Mouse (Mus musculus): ENCODE measurements around the gene Nln. TPM values are rescaled to one million over a fixed set of nuclear protein-coding genes. Genes with fewer than 3 reads are reported as not detected.

The Nln gene
- 10 to 100 TPM; 19.9 to 25.7 TPM for total RNA-seq (2021)

GRCm38 (mm10) chr13:104109288-104109815 is at the start of gene Nln, which contains the start of gene Sgtb:
Gene Nln (minus strand): TSS chr13:104109614.
Gene Sgtb (plus strand): TSS chr13:104109741.
- DNase-seq = peak; percentile 75 to 76

GRCm38 (mm10) chr13:104155686-104156085 is 46.3 kb upstream of the Nln start:
- no peak for DNase-seq

GRCm38 (mm10) chr13:104155106-104155505 is 45.7 kb upstream of the Nln start:
- DNase-seq = no peak

DNA sequence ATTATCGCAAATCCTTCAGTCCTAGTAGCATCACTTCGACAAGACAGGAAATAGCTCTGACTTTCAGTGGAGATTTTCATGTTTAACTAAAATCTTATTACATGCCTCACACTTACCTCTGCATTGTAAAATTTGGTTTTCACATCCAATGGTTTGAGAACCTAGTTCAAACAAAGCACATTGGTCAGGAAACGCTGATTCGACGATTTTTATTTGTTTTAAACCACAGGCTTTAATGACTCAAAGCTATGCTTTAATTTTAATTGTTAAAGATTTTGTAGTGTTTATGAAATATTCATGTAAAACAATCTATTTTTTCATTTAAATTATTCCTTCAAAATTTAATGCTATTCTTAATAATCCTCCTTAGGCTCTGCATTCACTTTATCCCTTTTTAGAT is 44.8 kb upstream of the Nln start:
- no peak for DNase-seq

DNA sequence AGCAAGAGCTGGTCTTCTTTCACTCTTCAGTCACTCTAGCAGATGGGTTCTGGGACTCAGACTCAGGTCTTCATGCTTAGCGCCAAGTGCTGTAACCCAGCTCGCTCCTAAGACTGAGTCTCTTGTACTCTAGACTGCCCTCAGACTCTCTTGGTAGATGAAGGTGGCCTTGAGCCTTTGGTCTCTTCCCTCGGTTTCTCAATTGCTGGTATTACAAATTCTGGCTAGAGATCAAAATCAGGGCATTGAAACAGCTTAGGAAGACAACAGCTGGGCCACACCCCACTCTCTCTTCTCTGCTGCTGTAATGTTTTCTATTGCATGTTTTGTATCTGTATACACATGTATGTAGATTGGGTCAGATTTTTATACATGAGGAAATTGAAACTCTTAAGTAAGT is 36.2 kb upstream of the Nln start:
- DNase-seq = no peak

DNA sequence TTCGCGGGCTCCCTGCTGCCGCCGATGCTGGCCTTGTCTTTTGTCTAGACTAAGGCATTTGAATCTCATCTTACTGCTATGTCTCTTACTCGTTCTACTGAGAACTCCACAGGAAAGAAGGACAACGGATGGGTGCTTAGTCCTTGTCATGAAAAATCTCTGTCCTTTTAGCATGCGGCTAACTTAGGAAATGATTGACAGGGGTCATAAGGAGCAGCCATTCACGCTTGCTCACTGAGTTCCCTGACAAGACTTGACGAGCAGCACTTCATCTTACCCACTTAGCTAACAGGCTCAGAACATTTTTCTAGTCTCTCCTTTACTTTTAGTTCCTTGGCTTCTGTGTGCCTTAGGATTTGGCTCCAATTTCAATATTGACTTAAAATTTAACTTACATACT is 35.5 kb upstream of the Nln start:
- DNase-seq = no peak

DNA sequence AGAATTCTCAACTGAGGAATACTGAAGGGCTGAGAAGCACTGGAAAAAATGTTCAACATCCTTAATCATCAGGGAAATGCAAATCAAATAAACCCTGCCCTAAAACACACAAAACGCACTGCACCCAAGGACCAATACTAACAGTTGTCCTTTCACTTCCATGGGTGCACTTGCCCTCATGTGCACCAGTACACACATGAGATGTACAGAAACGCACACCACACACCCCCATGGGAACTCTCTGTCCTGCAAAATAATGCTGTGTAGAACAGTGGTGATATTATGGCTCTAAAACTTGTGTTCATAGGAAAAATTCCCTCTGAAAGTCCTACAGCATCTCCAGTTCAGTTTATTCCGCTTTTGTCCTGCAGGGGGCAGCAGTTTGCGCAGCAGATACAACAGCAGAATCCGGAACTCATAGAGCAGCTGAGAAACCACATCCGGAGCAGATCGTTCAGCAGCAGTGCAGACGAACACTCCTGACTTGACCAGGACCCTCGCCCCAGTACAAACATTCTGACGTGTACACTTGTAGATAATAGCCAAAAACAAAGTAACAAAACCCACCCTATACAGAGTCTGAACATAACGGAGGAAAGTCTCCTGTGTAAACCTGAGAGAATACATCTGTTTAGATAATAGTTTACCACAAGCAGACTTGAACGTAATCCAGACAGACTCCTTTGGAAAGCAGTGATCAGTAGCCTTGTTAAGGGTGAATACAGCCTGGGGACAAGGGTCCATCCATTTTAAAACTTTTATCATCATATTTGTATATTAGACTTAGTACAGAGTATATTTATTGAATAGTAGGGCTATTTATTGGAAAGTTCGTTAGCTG is 30.2 kb upstream of the Nln start:
- peak; percentile 66 to 72 for DNase-seq

- no peak for DNase-seq
These were observed 25.2 kb upstream of the Nln start for GRCm38 (mm10) chr13:104134510-104135085.

- DNase-seq = no peak
These were observed 23.1 kb upstream of the Nln start for GRCm38 (mm10) chr13:104132561-104132960.

GRCm38 (mm10) chr13:104123662-104124381 is 14.4 kb upstream of the Nln start:
- no peak for DNase-seq

DNA sequence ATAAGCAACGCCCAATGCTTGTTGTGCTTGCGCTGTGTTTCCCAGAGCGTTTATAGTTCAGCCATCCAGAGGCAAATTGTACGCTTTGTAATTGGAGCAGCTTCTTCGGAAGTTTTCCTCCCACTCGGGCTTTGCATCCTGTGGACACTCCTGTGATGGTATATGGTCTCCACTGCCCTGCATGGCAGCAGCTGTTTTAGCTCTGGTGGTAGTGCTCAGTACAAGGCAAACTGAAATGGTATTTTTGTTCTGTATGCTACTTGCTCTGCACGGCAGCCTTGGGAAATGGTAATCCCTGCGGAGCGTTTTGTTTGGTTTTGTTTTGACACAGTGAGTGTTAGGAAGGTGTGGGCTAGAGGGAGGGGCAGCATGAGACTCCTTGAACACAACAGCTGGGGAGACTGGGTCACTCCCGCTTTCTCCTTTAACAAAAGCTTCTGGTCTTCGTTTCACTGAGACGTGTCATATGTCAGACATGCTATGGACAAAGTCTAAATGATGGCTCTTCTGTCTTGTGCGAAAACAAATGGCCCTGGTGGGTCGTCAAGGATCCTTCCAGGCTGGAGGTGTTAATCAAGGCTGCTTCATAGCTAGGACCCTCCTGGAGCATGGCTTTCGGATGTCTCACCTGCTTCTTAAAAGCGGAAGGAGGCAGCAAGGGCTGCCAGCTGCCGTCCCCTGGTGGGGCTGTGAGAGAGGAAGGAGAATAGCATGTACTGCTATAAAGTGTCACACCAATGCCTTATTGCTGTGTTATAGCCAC is 12.8 kb upstream of the Nln start:
- no peak for DNase-seq

- no peak for DNase-seq
These were observed 5.4 kb upstream of the Nln start for GRCm38 (mm10) chr13:104114827-104115226.

DNA sequence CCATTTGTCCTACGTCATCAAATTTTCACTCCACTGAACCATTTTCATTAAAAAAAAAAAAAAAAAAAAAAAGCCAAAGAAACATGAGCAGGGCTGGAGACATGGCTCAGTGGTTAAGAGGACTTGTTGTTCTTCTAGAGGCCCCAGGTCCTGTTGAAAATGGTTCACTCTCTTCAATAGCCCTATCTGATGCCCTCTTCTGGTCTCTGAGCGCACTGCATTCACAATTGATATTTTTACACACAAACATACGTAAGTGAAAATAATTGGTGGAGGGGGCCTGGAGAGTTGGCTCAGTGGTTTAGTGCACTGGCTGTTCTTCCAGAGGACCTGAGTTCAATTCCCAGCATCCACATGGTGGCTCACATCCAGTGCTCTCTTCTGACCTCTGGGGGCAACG is 4.4 kb upstream of the Nln start:
- DNase-seq = no peak

DNA sequence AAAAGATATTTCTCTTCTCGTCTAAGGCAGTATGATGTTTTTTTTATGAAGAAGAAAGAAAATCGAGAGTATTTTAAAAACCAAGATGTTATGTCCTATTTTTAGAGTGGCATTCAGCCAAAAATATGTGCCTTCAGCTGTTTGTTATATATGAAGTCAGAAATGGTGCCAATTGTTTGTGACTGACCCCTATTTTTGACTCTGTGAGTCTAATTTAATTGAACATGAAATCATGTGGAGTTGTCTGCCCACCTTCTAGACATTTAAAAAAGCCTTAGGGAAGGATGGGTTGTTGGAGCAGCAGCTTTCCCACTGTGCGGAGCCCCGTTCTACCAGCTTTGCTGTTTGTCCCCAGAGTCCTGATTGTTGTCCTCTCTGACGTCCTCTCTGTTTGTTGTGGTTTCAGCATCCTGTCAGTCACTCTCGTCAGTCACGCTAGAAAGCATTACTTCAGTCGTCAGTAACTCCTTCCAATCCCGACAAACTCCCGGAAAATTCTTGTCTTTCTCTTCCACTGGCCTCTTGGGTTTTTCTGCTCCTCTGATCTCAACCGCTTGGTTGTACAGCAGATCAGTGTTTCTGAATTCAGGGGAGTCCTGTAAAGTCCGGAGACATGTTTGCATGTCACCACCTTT is 3.0 kb upstream of the Nln start:
- DNase-seq = no peak

- no peak for DNase-seq
These were observed 1.1 kb upstream of the Nln start for GRCm38 (mm10) chr13:104110526-104110925.

- DNase-seq = peak; percentile 56 to 76
These were observed 555 bp upstream of the Nln start for GRCm38 (mm10) chr13:104109816-104110521.

DNA sequence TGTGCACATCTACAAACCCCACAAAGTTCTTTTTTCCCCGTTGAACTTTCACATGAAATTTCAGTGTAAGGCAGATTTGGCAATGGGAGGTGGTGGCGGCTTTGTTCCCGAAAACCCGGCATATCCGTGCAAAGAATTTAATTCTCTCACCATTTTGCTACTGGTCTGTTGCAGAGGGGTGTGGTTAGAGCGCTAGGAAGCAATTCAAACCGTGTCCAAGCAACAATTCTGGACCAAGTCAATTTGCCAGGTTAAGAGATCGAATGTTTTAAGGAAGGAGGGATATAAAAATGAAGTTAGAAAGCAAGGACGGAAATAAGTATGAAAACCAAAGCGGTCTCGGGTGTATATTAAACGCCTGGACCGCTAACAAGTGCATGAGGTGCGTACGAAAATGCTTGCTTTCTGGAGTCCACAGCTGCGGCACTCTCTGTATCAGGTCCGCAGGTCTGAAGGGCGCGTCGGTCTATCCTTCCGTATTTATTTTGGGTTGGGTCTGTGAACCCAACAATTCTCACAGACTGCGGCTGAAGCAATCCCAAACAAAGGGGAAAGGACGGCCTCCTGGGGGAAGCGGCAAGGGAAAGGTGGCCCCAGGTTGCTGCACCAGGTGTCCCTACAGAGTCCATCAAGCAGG is 645 bp downstream of the Nln start:
- no peak for DNase-seq

DNA sequence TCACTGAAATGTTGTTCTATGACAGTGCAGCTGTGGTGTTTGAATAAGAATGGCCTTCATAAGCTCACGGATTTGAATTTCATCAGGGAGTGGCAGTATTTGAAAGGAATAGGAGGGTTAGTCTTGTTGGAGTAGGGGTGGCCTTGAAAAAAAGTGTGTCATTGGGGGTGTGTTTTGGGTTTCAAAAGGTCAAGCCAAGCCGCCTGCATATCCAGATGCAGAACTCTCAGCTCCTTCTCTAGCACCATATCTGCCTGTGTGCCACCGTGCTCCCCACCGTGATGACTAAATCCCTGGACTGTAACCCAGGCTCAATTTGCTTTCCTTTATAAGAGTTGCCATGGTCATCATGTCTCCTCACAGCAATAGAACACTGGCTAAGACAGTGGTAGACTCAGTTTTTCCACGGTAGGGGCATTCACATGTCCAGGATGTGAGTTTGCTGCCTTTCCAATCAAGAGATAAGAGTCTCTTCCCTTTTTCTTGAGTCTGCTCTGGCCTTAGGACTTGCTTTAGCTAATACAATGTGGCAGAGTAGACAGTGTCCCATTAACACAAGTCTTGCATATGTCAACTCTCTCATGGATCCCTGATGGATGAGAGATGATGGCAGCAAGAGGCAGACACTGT is 7.7 kb downstream of the Nln start:
- DNase-seq = no peak

DNA sequence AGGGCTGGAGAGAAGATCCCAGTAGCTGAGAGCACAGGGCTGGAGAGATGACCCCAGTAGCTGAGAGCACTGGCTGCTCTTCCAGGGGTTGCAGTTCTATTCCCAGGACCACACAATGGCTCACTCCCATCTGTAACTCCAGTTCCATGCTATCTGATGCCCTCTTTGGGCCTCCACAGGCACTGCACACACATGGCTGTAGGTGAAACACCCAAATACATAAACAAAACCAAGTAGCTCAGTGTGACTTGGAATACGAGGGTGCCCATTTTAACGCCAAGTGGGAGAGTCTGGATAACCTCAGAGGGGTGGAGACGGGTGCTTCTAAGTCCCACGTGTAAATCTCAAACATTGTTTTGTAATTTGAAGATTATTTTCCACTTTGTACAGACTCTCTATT is 9.0 kb downstream of the Nln start:
- no peak for DNase-seq

- no peak for DNase-seq
These were observed 12.2 kb downstream of the Nln start for GRCm38 (mm10) chr13:104097190-104097589.
